Mouse (Mus musculus) midbrain, embryonic 15.5 days (tissue): Measurements from ENCODE around the gene St3gal3. TPM values are rescaled to one million over a fixed set of nuclear protein-coding genes. Genes with fewer than 3 reads are reported as not detected.

ENCODE experiments used
- ATAC-seq: fragments of 200-750 bp; cut with Nextera tagmentation; replicated peaks from 2 replicates; pipeline ENCODE4 v1.8.0; 2017; ENCODE audit warnings: moderate TSS enrichment
- H3K27ac ChIP-seq: fragments of 300-500 bp; sonication (generic); 2 replicates; pipeline ENCODE4 v1.5.1; 2015; ENCODE audit warnings: mild to moderate bottlenecking, inconsistent platforms
- H3K27me3 ChIP-seq: fragments of 300-500 bp; sonication (generic); replicated peaks from 2 replicates; pipeline ENCODE4 v1.6.1; 2015; ENCODE audit warnings: inconsistent platforms
- H3K36me3 ChIP-seq: fragments of 300-500 bp; sonication (generic); replicated peaks from 2 replicates; pipeline ENCODE4 v1.6.1; 2015; ENCODE audit warnings: inconsistent platforms
- H3K4me1 ChIP-seq: fragments of 300-500 bp; sonication (generic); 2 replicates; pipeline ENCODE4 v1.6.1; 2015; ENCODE audit warnings: inconsistent platforms
- H3K4me2 ChIP-seq: fragments of 300-500 bp; sonication (generic); 2 replicates; pipeline ENCODE4 v1.6.1; 2015; ENCODE audit warnings: inconsistent platforms, mild to moderate bottlenecking, moderate library complexity
- H3K4me3 ChIP-seq: fragments of 300-500 bp; sonication (generic); 2 replicates; pipeline ENCODE4 v1.5.1; 2015; ENCODE audit warnings: mild to moderate bottlenecking, inconsistent platforms
- H3K9ac ChIP-seq: fragments of 300-500 bp; sonication (generic); 2 replicates; pipeline ENCODE4 v1.6.1; 2015; ENCODE audit warnings: mild to moderate bottlenecking, inconsistent platforms
- H3K9me3 ChIP-seq: fragments of 300-500 bp; sonication (generic); 2 replicates; pipeline ENCODE4 v1.6.1; 2016; ENCODE audit warnings: inconsistent platforms
- WGBS: fragments of 180-500 bp; shearing (Covaris S2); methylation state at CpG from one replicate; pipeline ENCODE4 v1.1.7; 2015; ENCODE audit warnings: mixed read lengths; 5-methylcytosine and 5-hydroxymethylcytosine counted together
- polyA plus RNA-seq: library from polyadenylated mRNA; unstranded; fragments of >200 nt; fragmentation: Nextera tagmentation; extraction: Ambion mirVana; gene quantifications from 2 replicates; pipeline ENCODE4 v1.2.1, GENCODE M21; 2015

St3gal3 gene
- polyA plus RNA-seq, 1 experiment from 2014 or later = 12.6 TPM

DNA sequence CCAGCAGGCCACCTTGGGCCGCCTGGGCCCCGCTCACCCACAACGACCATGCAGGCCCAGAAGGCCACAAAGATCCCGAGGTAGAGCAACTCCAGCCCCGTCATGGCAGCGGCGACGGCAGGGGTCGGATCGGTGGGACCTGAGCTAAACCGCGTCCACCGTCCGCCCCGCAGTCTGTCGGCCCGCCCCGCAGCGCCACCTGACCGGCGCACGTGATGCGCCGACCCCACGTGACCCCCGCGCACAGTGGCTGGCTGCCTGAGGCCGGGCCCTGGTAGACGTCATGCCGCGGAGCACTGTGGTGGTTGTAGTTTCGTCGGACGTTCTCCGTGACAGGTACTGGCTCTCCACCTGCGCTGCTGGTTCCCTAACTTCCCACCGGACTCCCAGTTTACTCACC lies 247.6 kb downstream of the St3gal3 start, which contains the start of gene Atp6v0b:
Gene Atp6v0b, minus strand, starts transcription at position 201 of the 400 bp plus-strand sequence.
- Histone ChIP-seq H3K36me3 (peaks cover 8% of the 10 kb centered on the region; the same call in 1 of the 2 replicates), H3K4me1 (peaks cover 55% of the 10 kb centered on the region), H3K4me3 (peak within 1 kb of the TSS; percentile 69), H3K27me3 (no peaks in the 10 kb centered on the region), H3K9ac (peak within 1 kb of the TSS; percentile 84), H3K4me2 (peak within 1 kb of the TSS; percentile 82), H3K9me3 (no peaks in the 10 kb centered on the region), H3K27ac (peak within 1 kb of the TSS; percentile 67)
- WGBS = 2% methylated on average over 37 of the region's 37 CpGs
- peak; percentile 85 for ATAC-seq

DNA sequence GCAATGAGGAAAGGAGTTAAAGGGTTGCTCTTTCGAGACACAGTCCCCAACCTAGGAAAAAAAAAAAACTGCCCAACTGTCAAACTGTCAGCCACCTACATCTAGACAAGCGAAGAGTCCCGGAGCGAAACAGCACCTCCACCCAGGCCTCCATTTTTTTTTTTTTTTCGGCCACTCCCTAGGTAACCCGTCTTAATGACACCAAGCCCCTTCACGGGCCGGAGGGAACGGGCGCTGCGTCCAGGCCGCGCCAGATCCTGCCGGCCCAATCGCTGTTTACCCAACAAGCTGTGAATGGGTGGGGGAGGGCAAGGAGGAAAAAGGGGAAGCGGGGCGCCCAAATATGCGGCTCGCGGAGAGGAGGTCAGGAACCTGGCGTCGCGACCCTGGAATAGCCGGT lies 248.1 kb downstream of the St3gal3 start:
- Histone ChIP-seq H3K4me1 (peaks cover 57% of the 10 kb centered on the region), H3K36me3 (peaks cover 8% of the 10 kb centered on the region; the same call in 1 of the 2 replicates), H3K27ac (peak overlapping the region; percentile 67; the same call in 1 of the 2 replicates), H3K4me3 (peak overlapping the region; percentile 69), H3K27me3 (no peaks in the 10 kb centered on the region), H3K9ac (peak overlapping the region; percentile 84), H3K9me3 (no peaks in the 10 kb centered on the region), H3K4me2 (peak overlapping the region; percentile 82)
- peak; percentile 3 for ATAC-seq
- WGBS = 2% methylated on average over 24 of the region's 24 CpGs

DNA sequence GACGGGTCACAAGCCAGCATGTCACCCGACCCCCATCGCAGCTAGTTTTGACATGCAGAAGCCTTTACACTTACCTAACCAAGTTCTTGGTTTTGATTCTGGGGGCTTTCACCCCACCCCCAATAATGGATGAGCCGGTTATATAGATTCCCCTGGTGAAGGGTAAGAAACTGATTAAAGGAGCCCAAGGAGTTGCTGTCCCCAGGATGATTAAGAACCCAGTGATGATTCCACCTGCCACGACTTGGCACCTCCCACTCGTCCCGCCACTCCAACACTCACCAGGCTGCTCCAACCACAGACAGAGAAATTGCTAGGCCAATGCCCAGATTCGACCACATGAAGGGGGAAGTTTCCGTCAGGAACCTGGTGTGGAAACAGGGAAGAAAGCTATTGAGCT lies 248.7 kb downstream of the St3gal3 start:
- no peak for ATAC-seq
- Histone ChIP-seq H3K4me3 (peak overlapping the region; percentile 69), H3K27ac (no peak overlapping the region), H3K9ac (no peak overlapping the region), H3K4me2 (peak overlapping the region; percentile 82), H3K9me3 (no peaks in the 10 kb centered on the region), H3K27me3 (no peaks in the 10 kb centered on the region), H3K4me1 (peaks cover 58% of the 10 kb centered on the region), H3K36me3 (peaks cover 8% of the 10 kb centered on the region; the same call in 1 of the 2 replicates)
- WGBS = 80% methylated on average over 9 of the region's 9 CpGs

DNA sequence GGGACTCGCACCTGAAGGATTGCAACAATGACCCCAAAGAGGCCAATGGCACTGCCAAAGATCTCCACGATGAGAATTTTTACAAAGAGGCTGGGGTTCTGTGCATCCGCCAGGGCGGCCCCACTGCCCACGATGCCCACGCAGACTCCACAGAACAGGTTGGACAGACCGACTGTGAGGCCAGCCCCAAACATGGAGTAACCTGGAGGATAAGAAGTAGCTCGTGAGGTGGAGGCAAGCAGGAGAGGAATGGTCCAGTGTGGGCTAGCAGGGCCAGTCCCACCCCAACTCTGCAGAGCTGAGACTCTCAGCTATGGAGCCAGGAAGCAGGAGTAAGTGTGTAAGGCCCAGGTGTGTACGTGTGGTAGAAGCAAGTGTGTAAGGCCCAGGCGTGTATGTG lies 249.6 kb downstream of the St3gal3 start:
- ATAC-seq = no peak
- no peaks in the 10 kb centered on the region for H3K9me3 ChIP-seq
- H3K4me2 ChIP-seq = no peak overlapping the region
- H3K4me3 ChIP-seq = no peak overlapping the region
- no peaks in the 10 kb centered on the region for H3K27me3 ChIP-seq
- peaks cover 61% of the 10 kb centered on the region for H3K4me1 ChIP-seq
- H3K9ac ChIP-seq = no peak overlapping the region
- peaks cover 12% of the 10 kb centered on the region; the same call in 1 of the 2 replicates for H3K36me3 ChIP-seq
- WGBS = 94% methylated on average over 10 of the region's 10 CpGs
- H3K27ac ChIP-seq = no peak overlapping the region

DNA sequence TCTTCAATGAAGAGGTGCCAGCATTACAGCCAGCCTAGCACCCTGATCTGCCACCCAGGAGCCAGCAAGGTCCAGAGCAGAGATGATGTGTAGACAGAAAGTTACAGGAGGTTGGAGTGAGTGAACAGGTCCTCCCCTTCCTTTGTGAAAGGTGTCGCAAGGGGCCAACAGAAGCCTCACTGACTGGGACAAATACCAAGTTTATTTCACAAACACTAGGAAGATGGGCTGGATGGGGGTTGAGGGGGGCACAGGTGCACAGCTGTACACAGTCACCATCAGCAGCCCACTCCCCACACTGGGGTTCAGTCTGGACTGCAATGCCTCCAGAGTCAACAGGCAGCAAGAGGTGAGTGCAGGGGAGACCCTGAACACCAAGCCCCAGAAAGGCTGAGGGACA lies 250.6 kb downstream of the St3gal3 start:
- peak overlapping the region; percentile 91 for H3K4me2 ChIP-seq
- peak overlapping the region; percentile 88; the same call in 1 of the 2 replicates for H3K9ac ChIP-seq
- peaks cover 67% of the 10 kb centered on the region for H3K4me1 ChIP-seq
- ATAC-seq = no peak
- H3K36me3 ChIP-seq = peaks cover 12% of the 10 kb centered on the region; the same call in 1 of the 2 replicates
- no peak overlapping the region for H3K27ac ChIP-seq
- H3K9me3 ChIP-seq = no peaks in the 10 kb centered on the region
- peak overlapping the region; percentile 88 for H3K4me3 ChIP-seq
- no peaks in the 10 kb centered on the region for H3K27me3 ChIP-seq
- WGBS = 92% methylated on average over 1 of the region's 1 CpGs

DNA sequence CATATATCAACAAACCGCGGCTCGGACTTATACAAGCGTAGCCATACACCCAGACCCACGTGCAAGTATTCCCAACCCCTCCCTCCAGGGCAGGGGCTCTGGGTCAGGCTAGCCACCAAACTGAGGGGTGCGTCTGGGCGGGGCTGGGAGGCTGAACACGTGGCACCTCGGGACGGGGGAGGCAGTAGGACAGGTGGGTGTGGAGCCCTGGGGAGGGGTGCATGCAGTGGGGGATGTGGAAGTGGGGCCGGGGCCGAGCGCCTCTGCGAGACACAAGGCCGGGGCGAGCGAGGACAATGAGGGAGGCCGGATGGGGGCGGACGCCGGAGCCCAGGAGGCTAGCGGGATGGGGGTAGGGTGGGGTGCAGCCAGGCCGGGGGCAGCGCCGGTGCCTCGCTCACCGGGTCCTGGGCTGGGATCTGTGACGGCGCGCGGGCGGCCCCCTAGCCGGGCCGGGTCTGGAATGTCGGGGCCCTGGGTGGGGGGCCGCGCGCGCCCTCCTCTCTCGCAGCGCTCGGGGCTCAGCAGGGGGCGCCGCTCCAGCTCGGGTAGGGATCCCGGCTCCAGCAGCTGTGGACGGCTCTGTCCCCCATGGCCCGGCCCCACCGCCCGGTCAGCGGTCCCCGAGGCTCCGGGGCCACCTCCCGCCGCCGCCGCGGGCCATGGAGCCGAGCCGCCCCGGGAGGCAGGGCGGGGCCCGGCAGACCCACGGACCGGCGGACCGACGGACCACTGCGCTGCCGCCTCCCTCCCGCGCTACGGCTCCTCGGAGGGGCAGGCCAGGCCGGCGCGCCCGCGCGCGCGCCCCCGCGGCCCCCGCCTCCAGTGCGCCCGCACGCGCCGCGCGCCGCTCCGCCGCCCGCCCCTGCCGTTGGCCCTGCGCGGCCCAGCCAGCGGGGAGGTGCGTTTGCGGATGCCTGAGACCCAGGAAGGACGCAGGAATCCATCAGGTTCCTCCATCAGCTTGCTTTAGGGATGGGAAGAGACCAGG lies 251.7 kb downstream of the St3gal3 start, which contains the start of gene B4galt2:
Gene B4galt2, minus strand, starts transcription at position 787 of the 991 bp plus-strand sequence.
- WGBS = under 1% methylated on average over 76 of the region's 103 CpGs
- Histone ChIP-seq H3K4me1 (peaks cover 67% of the 10 kb centered on the region), H3K27me3 (no peaks in the 10 kb centered on the region), H3K36me3 (peaks cover 15% of the 10 kb centered on the region; the same call in 1 of the 2 replicates), H3K9ac (peak within 1 kb of the TSS; percentile 88), H3K4me3 (peak within 1 kb of the TSS; percentile 88), H3K9me3 (no peaks in the 10 kb centered on the region), H3K4me2 (peak within 1 kb of the TSS; percentile 91), H3K27ac (peak within 1 kb of the TSS; percentile 86)
- peak; percentile 38 for ATAC-seq

Other genes with a start within 250 kb of the St3gal3 start
- 617 and 618 TPM in 2 replicates for gene Atp6v0b, start 247.6 kb downstream of the St3gal3 start, polyA plus RNA-seq
- gene Dph2, start 242.9 kb downstream of the St3gal3 start, polyA plus RNA-seq = 24.0 and 25.5 TPM in 2 replicates
- gene Ipo13, start 219.9 kb downstream of the St3gal3 start, polyA plus RNA-seq = 76.5 and 77.1 TPM in 2 replicates
- 0.45 and 0.96 TPM in 2 replicates for gene Artn, start 205.2 kb downstream of the St3gal3 start, polyA plus RNA-seq
- 51.8 and 53.8 TPM in 2 replicates for gene Kdm4a, start 45.1 kb upstream of the St3gal3 start, polyA plus RNA-seq
- gene Ptprf, start 156.5 kb upstream of the St3gal3 start, polyA plus RNA-seq = 93.9 and 94.2 TPM in 2 replicates